Mouse (Mus musculus) embryonic fibroblast, embryonic 13.5 days (primary cell): ENCODE measurements at regions not wholly inside any gene's neighbourhood (a gene's known extent, or its start where the extent isn't known, plus 50 kb on each side); places are given as distances from the start of the nearest gene placed in this dataset.

Experiments
- CTCF ChIP-seq: IDR thresholded peaks from 2 replicates; pipeline ENCODE4 v1.5.1; 2011; ENCODE audit warnings: mild to moderate bottlenecking, control low read depth, low read length, moderate library complexity, borderline replicate concordance; ENCODE audit not compliant: insufficient read depth
- POLR2A ChIP-seq: IDR thresholded peaks from 2 replicates; pipeline ENCODE4 v1.6.1; 2011; ENCODE audit warnings: low read depth, mild to moderate bottlenecking, control low read depth, low read length, moderate library complexity

- TF ChIP-seq CTCF, result no peak
- TF ChIP-seq POLR2A, result no peak
Observed at GRCm38 (mm10) chr14:15977366-15977765, 271.7 kb upstream of the Ngly1 start.
